Mouse (Mus musculus): Measurements from ENCODE around the gene Ell.
A peak's percentile ranks its signal among the peaks of the same experiment; 100 is the strongest.

GRCm38 (mm10) chr8:70558983-70559382 is 19.7 kb downstream of the Ell start:
- TF ChIP-seq CTCF (IDR thresholded peaks at IDR 0.05; ENCODE audit: low read depth, low read length): 0 out of 2 replicates have a peak, but pooled peaks have one; percentile 4
- TF ChIP-seq POLR2A (IDR thresholded peaks at IDR 0.05; ENCODE audit: extremely low read depth, insufficient read depth, low read length): no peak

All from liver, adult 2 months (tissue).